Mouse (Mus musculus) midbrain, embryonic 14.5 days (tissue): ENCODE measurements around the gene Bbc3. TPM values are rescaled to one million over a fixed set of nuclear protein-coding genes. Genes with fewer than 3 reads are reported as not detected.

ENCODE experiments used
- ATAC-seq: fragments of 200-750 bp; cut with Nextera tagmentation; 2 replicates; pipeline ENCODE4 v1.8.0; 2017; ENCODE audit warnings: moderate number of reproducible peaks, moderate library complexity; ENCODE audit not compliant: low FRiP score, low TSS enrichment
- DNase-seq: peaks from one replicate; pipeline ENCODE4 v3.0.0-alpha.2; 2015
- H3K27ac ChIP-seq: fragments of 300-500 bp; sonication (generic); replicated peaks from 2 replicates; pipeline ENCODE4 v1.5.1; 2014; ENCODE audit warnings: mild to moderate bottlenecking, low read depth, low read length, moderate library complexity
- H3K27me3 ChIP-seq: fragments of 300-500 bp; sonication (generic); 2 replicates; pipeline ENCODE4 v1.6.1; 2014; ENCODE audit warnings: low read length, control low read depth, mixed read lengths; ENCODE audit not compliant: control insufficient read depth, insufficient read depth
- H3K36me3 ChIP-seq: fragments of 300-500 bp; sonication (generic); 2 replicates; pipeline ENCODE4 v1.6.1; 2014; ENCODE audit warnings: low read length, control low read depth; ENCODE audit not compliant: control insufficient read depth, insufficient read depth
- H3K4me1 ChIP-seq: fragments of 300-500 bp; sonication (generic); 2 replicates; pipeline ENCODE4 v1.6.1; 2014; ENCODE audit warnings: mild to moderate bottlenecking, antibody characterized with exemption, low read length, control low read depth; ENCODE audit not compliant: control insufficient read depth, insufficient read depth
- H3K4me2 ChIP-seq: fragments of 300-500 bp; sonication (generic); 2 replicates; pipeline ENCODE4 v1.6.1; 2014; ENCODE audit warnings: mild to moderate bottlenecking, low read length, moderate library complexity
- H3K4me3 ChIP-seq: fragments of 300-500 bp; sonication (generic); replicated peaks from 2 replicates; pipeline ENCODE4 v1.5.1; 2014; ENCODE audit warnings: low read depth, low read length
- H3K9ac ChIP-seq: fragments of 300-500 bp; sonication (generic); replicated peaks from 2 replicates; pipeline ENCODE4 v1.6.1; 2014; ENCODE audit warnings: mild to moderate bottlenecking, low read length, moderate library complexity
- H3K9me3 ChIP-seq: fragments of 300-500 bp; sonication (generic); 2 replicates; pipeline ENCODE4 v1.6.1; 2016; ENCODE audit warnings: low read length, control low read depth, mixed read lengths; ENCODE audit not compliant: control insufficient read depth
- WGBS: fragments of 180-500 bp; shearing (Covaris S2); extraction: QIAGEN DNeasy Blood & Tissue Kit; methylation state at CpG from one replicate; pipeline ENCODE4 v1.1.7; 2014; 5-methylcytosine and 5-hydroxymethylcytosine counted together
- polyA plus RNA-seq: library from polyadenylated mRNA; unstranded; fragments of >200 nt; fragmentation: Nextera tagmentation; extraction: Ambion mirVana; gene quantifications from 2 replicates; pipeline ENCODE4 v1.2.1, GENCODE M21; 2014

The Bbc3 gene
- polyA plus RNA-seq, 1 experiment from 2014 or later = 16.8 TPM

GRCm38 (mm10) chr7:16355854-16356594 is 47.8 kb downstream of the Bbc3 start:
- no peak overlapping the region for H3K9ac ChIP-seq
- H3K4me3 ChIP-seq = no peak overlapping the region
- H3K9me3 ChIP-seq = no peaks in the 10 kb centered on the region
- ATAC-seq = no peak
- DNase-seq = no peak
- H3K36me3 ChIP-seq = peaks cover 63% of the 10 kb centered on the region
- H3K4me1 ChIP-seq = no peaks in the 10 kb centered on the region
- no peak overlapping the region for H3K27ac ChIP-seq
- no peaks in the 10 kb centered on the region for H3K27me3 ChIP-seq
- WGBS = 97% methylated on average over 3 of the region's 3 CpGs
- no peak overlapping the region for H3K4me2 ChIP-seq

- WGBS = 93% methylated on average over 3 of the region's 3 CpGs
- no peak for DNase-seq
- Histone ChIP-seq H3K4me3 (no peak overlapping the region), H3K9me3 (no peaks in the 10 kb centered on the region), H3K27me3 (no peaks in the 10 kb centered on the region), H3K4me2 (no peak overlapping the region), H3K36me3 (peaks cover 63% of the 10 kb centered on the region), H3K4me1 (no peaks in the 10 kb centered on the region), H3K9ac (no peak overlapping the region), H3K27ac (no peak overlapping the region)
- no peak for ATAC-seq
Measured at GRCm38 (mm10) chr7:16357602-16358001, 49.4 kb downstream of the Bbc3 start.

- Histone ChIP-seq H3K9ac (no peak overlapping the region), H3K36me3 (peaks cover 68% of the 10 kb centered on the region), H3K27ac (no peak overlapping the region), H3K4me1 (peaks cover 5% of the 10 kb centered on the region; the same call in 1 of the 2 replicates), H3K4me2 (no peak overlapping the region), H3K27me3 (no peaks in the 10 kb centered on the region; the same call in 1 of the 2 replicates), H3K4me3 (no peak overlapping the region), H3K9me3 (no peaks in the 10 kb centered on the region)
- DNase-seq (no peak), ATAC-seq (no peak)
- WGBS = 91% methylated on average over 1 of the region's 1 CpGs
Measured at GRCm38 (mm10) chr7:16364319-16364718, 56.1 kb downstream of the Bbc3 start.

GRCm38 (mm10) chr7:16364901-16365500 is 56.8 kb downstream of the Bbc3 start:
- peaks cover 74% of the 10 kb centered on the region for H3K36me3 ChIP-seq

GRCm38 (mm10) chr7:16366133-16366646 is 58.0 kb downstream of the Bbc3 start:
- WGBS = 77% methylated on average over 10 of the region's 10 CpGs
- no peak overlapping the region for H3K9ac ChIP-seq
- no peak overlapping the region for H3K4me3 ChIP-seq
- peaks cover 5% of the 10 kb centered on the region; the same call in 1 of the 2 replicates for H3K4me1 ChIP-seq
- ATAC-seq = no peak
- no peak for DNase-seq
- no peak overlapping the region for H3K4me2 ChIP-seq
- no peak overlapping the region for H3K27ac ChIP-seq
- no peaks in the 10 kb centered on the region for H3K9me3 ChIP-seq
- H3K36me3 ChIP-seq = peaks cover 80% of the 10 kb centered on the region
- H3K27me3 ChIP-seq = no peaks in the 10 kb centered on the region; the same call in 1 of the 2 replicates

More at GRCm38 (mm10) chr7:16364901-16365500, 56.8 kb downstream of the Bbc3 start:
- H3K27ac ChIP-seq = peak overlapping the region; percentile 55
- no peak overlapping the region for H3K4me2 ChIP-seq
- peaks cover 5% of the 10 kb centered on the region; the same call in 1 of the 2 replicates for H3K4me1 ChIP-seq
- H3K27me3 ChIP-seq = no peaks in the 10 kb centered on the region; the same call in 1 of the 2 replicates
- no peak for ATAC-seq
- no peak overlapping the region for H3K9ac ChIP-seq
- DNase-seq = peak; percentile 42
- WGBS = 7% methylated on average over 4 of the region's 4 CpGs
- no peak overlapping the region for H3K4me3 ChIP-seq
- no peaks in the 10 kb centered on the region for H3K9me3 ChIP-seq

- Histone ChIP-seq H3K4me1 (peaks cover 5% of the 10 kb centered on the region; the same call in 1 of the 2 replicates), H3K9me3 (no peaks in the 10 kb centered on the region), H3K27me3 (no peaks in the 10 kb centered on the region; the same call in 1 of the 2 replicates), H3K4me3 (no peak overlapping the region), H3K9ac (no peak overlapping the region), H3K36me3 (peaks cover 77% of the 10 kb centered on the region), H3K4me2 (no peak overlapping the region), H3K27ac (no peak overlapping the region)
- no peak for DNase-seq
- no peak for ATAC-seq
- WGBS = 91% methylated on average over 4 of the region's 4 CpGs
Measured at GRCm38 (mm10) chr7:16366669-16367068, 58.5 kb downstream of the Bbc3 start.

Other genes starting within 250 kb of the Bbc3 start
- gene Zfp541, start 246.6 kb upstream of the Bbc3 start, polyA plus RNA-seq = 0.09 and 0.13 TPM in 2 replicates
- gene Napa, start 209.9 kb upstream of the Bbc3 start, polyA plus RNA-seq = 209 and 245 TPM in 2 replicates
- gene Kptn, start 188.5 kb upstream of the Bbc3 start, polyA plus RNA-seq = 33.1 and 40.5 TPM in 2 replicates
- gene Slc8a2, start 178.6 kb upstream of the Bbc3 start, polyA plus RNA-seq = 1.1 and 1.2 TPM in 2 replicates
- gene Meis3, start 133.3 kb upstream of the Bbc3 start, polyA plus RNA-seq = 137 and 151 TPM in 2 replicates
- 11.6 and 11.9 TPM in 2 replicates for gene Dhx34, start 86.4 kb upstream of the Bbc3 start, polyA plus RNA-seq
- not detected in 2 replicates for gene C5ar2, start 64.2 kb upstream of the Bbc3 start, polyA plus RNA-seq
- 0.11 and 1.6 TPM in 2 replicates for gene C5ar1, start 48.9 kb upstream of the Bbc3 start, polyA plus RNA-seq
- gene Inafm1, start 34.8 kb upstream of the Bbc3 start, polyA plus RNA-seq = 36.4 and 44.7 TPM in 2 replicates
- gene Ccdc9, start 21.6 kb upstream of the Bbc3 start, polyA plus RNA-seq = 17.6 and 24.1 TPM in 2 replicates
- 178 and 240 TPM in 2 replicates for gene Sae1, start 79.4 kb downstream of the Bbc3 start, polyA plus RNA-seq
- 17.1 and 19.2 TPM in 2 replicates for gene Zc3h4, start 92.5 kb downstream of the Bbc3 start, polyA plus RNA-seq
- 59.6 and 84.1 TPM in 2 replicates for gene Tmem160, start 144.4 kb downstream of the Bbc3 start, polyA plus RNA-seq
- 3.7 and 4.4 TPM in 2 replicates for gene Npas1, start 169.3 kb downstream of the Bbc3 start, polyA plus RNA-seq